Mouse (Mus musculus) spleen, adult 2 months (tissue): ENCODE data around the gene Casz1. TPM values are rescaled to one million over a fixed set of nuclear protein-coding genes. Genes with fewer than 3 reads are reported as not detected.

Experiments
- DNase-seq, 2 experiments: peaks; one replicate each; pipeline versions ENCODE4 v3.0.0 to v3.0.0-alpha.2; 2012 to 2021; ENCODE audit warnings: low spot score in 2 of 2, low read depth in 1 of 2
- H3K27ac ChIP-seq: fragments of 200-500 bp; 2 replicates; pipeline ENCODE4 v1.5.1; 2012; ENCODE audit warnings: low read length, inconsistent platforms; ENCODE audit not compliant: insufficient read depth
- H3K27me3 ChIP-seq: fragments of 200-500 bp; 2 replicates; pipeline ENCODE4 v1.6.1; 2012; ENCODE audit warnings: mild to moderate bottlenecking, moderate library complexity, low read length, inconsistent platforms; ENCODE audit not compliant: control insufficient read depth, insufficient read depth
- H3K36me3 ChIP-seq: fragments of 200-500 bp; 2 replicates; pipeline ENCODE4 v1.6.1; 2012; ENCODE audit warnings: mild to moderate bottlenecking, low read length, inconsistent platforms; ENCODE audit not compliant: control insufficient read depth, insufficient read depth
- H3K4me1 ChIP-seq: fragments of 200-500 bp; 2 replicates; pipeline ENCODE4 v1.6.1; 2011; ENCODE audit warnings: inconsistent platforms; ENCODE audit not compliant: control insufficient read depth, insufficient read depth, insufficient read length
- H3K4me3 ChIP-seq: fragments of 200-500 bp; 2 replicates; pipeline ENCODE4 v1.5.1; 2011; ENCODE audit warnings: mild to moderate bottlenecking, inconsistent platforms; ENCODE audit not compliant: insufficient read depth, insufficient read length; ENCODE audit errors: extremely low read depth
- CTCF ChIP-seq: fragments of 200-500 bp; IDR thresholded peaks from 2 replicates; pipeline ENCODE4 v1.5.1; 2011; ENCODE audit warnings: mild to moderate bottlenecking, inconsistent platforms; ENCODE audit not compliant: insufficient read depth, insufficient read length, insufficient replicate concordance; ENCODE audit errors: extremely low read depth
- POLR2A ChIP-seq: fragments of 200-500 bp; IDR thresholded peaks from 2 replicates; pipeline ENCODE4 v1.6.1; 2011; ENCODE audit warnings: low read depth, low read length, inconsistent platforms
- WGBS: fragments of 180-500 bp; shearing (Covaris S2); methylation state at CpG from one replicate; pipeline ENCODE4 v1.1.7; 2018; 5-methylcytosine and 5-hydroxymethylcytosine counted together
- polyA plus RNA-seq: library from polyadenylated mRNA; depleted of rRNA; stranded (reverse); fragments of >200 nt; gene quantifications from 2 replicates; pipeline ENCODE4 v1.2.3, GENCODE M21; 2012; rRNA removed

Gene Casz1
- polyA plus RNA-seq, 1 experiment = 6.0 TPM

DNA sequence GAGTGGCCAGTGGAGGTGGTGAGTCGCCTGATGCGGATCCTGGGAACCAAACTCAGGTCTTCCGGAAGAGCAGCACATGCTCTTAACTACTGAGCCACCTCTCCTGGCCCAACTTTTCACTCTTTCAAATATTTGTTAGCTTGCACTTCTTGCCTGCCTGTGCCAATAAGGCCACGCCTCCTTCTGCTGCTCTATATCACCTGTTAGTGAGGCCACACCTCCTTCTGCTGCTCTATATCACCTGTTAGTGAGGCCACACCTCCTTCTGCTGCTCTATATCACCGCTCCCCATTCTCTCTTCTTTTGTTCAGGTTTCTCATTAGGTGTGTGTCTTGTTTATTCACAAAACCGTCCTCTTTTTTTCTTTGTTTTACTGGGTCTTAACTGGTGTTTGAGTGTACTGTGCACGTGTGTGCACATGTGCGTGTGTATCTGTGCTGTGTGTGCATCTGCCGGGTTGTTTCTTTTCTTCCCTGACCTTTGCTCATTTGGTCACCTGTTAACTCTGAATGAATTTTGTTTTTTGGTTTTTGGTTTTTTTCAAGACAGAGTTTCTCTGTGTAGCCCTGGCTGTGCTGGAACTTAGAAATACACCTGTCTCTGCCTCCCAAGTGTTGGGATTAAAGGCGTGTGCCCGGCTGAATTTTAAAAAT is 198.3 kb downstream of the Casz1 start:
- DNase-seq = no peak
- H3K4me3 ChIP-seq = no peak overlapping the region
- TF ChIP-seq CTCF (no peak), POLR2A (no peak)
- no peaks in the 10 kb centered on the region for H3K27me3 ChIP-seq
- 94% methylated on average over 11 of the region's 11 CpGs for WGBS
- peaks cover 3% of the 10 kb centered on the region for H3K36me3 ChIP-seq
- H3K4me1 ChIP-seq = no peaks in the 10 kb centered on the region; the same call in 1 of the 2 replicates
- no peak overlapping the region for H3K27ac ChIP-seq

Other genes with a start within 250 kb of the Casz1 start
- 29.2 and 31.6 TPM in 2 replicates for gene Exosc10, start 246.0 kb upstream of the Casz1 start, polyA plus RNA-seq
- 55.7 and 80.0 TPM in 2 replicates for gene Srm, start 212.9 kb upstream of the Casz1 start, polyA plus RNA-seq
- gene Masp2, start 201.9 kb upstream of the Casz1 start, polyA plus RNA-seq = 0.26 and 1.3 TPM in 2 replicates
- 49.8 and 57.0 TPM in 2 replicates for gene Tardbp, start 177.4 kb upstream of the Casz1 start, polyA plus RNA-seq
- 0.07 TPM in 1 of 2 replicates, not detected in the other for gene Gm572, start 161.1 kb upstream of the Casz1 start, polyA plus RNA-seq